Mouse (Mus musculus) splenic B cell, adult 2 months (primary cell): ENCODE measurements at regions not wholly inside any gene's neighbourhood (a gene's known extent, or its start where the extent isn't known, plus 50 kb on each side); places are given as distances from the start of the nearest gene placed in this dataset.

Experiments
- DNase-seq: peaks from one replicate; pipeline ENCODE4 v3.0.0-alpha.2; 2011; ENCODE audit warnings: low read depth, low spot score
- H3K27me3 ChIP-seq: 2 replicates; pipeline ENCODE4 v1.6.1; 2012; ENCODE audit warnings: mild to moderate bottlenecking, low read length, moderate library complexity, mixed read lengths; ENCODE audit not compliant: control insufficient read depth, poor library complexity, insufficient read depth, severe bottlenecking
- H3K36me3 ChIP-seq: 2 replicates; pipeline ENCODE4 v1.6.1; 2012; ENCODE audit warnings: mild to moderate bottlenecking, low read length, moderate library complexity, mixed read lengths; ENCODE audit not compliant: control insufficient read depth, poor library complexity, insufficient read depth, severe bottlenecking

GRCm38 (mm10) chr13:111925349-111925748, 116.6 kb upstream of the Map3k1 start:
- Histone ChIP-seq H3K27me3 (no peaks in the 10 kb centered on the region), H3K36me3 (no peaks in the 10 kb centered on the region)
- no peak for DNase-seq

GRCm38 (mm10) chr13:111926801-111927200, 118.0 kb upstream of the Map3k1 start:
- Histone ChIP-seq H3K36me3 (no peaks in the 10 kb centered on the region), H3K27me3 (no peaks in the 10 kb centered on the region)
- no peak for DNase-seq

- no peak for DNase-seq
- Histone ChIP-seq H3K27me3 (no peaks in the 10 kb centered on the region), H3K36me3 (no peaks in the 10 kb centered on the region)
Observed at GRCm38 (mm10) chr13:111927489-111927888, 118.7 kb upstream of the Map3k1 start.

DNA sequence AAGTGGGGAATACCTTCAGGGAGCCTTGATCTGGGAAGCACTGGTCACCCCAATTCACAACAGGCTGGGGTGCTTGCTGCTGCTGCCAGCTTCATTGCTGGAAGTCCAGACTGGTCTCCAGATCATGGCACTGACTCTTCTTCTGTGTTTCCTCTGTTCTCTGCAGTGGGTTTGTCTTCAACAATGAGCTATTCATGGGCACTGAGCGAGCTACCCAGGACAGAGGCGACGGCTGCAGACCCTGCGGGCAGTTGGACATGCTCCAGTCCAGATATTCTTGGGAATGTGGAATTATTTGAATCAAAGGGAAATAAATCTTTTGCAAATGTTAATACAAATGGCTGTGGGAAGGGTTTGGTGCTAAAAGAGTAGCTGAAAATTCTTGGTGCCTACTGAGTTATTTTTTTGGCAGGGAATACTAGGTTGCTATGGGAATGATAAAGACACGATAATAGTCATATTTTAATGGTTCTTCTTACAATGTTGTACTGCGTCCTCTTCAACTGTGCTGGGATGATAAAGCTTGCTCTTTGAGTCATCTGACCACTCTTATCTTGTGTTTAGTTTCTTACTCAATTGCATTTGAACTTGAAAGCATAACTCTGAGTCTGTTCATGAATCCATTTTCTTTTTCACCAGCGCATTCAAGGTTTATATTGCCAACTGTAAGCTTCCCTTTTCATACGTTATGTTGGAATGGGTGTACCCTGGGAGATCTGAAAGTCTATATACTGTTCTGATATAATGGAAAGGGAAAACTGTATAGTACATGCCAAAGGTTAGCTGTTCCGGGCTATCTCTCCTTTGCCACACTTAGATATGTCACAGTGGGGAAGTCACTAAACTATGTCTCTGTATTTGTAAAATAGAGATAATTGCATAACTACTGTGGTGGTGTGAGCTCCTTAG, 120.1 kb upstream of the Map3k1 start:
- DNase-seq = no peak
- Histone ChIP-seq H3K36me3 (no peaks in the 10 kb centered on the region), H3K27me3 (no peaks in the 10 kb centered on the region)

DNA sequence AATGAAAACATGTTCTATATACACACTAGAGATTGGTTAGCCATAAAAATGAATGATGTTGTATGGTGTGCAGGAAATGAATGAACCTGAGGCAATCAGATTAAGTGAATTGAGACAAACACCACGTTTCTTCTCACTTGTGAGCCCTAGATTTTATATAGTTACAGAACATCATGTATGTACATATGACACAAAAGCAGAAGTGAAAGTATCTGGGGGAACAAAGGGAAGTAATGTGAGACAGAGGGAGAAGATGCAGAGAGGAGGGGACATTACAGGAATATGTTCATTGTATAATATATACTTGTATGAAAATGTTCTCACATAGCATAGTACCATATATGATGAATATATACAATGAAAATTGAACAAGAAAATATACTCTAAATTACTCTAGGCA, 121.1 kb upstream of the Map3k1 start:
- peak; percentile 87 for DNase-seq
- no peaks in the 10 kb centered on the region for H3K27me3 ChIP-seq
- no peaks in the 10 kb centered on the region for H3K36me3 ChIP-seq

- DNase-seq = no peak
- no peaks in the 10 kb centered on the region for H3K27me3 ChIP-seq
- H3K36me3 ChIP-seq = no peaks in the 10 kb centered on the region
Observed at GRCm38 (mm10) chr13:111932464-111932863, 123.7 kb upstream of the Map3k1 start.

- no peaks in the 10 kb centered on the region for H3K36me3 ChIP-seq
- DNase-seq = peak; percentile 58
- no peaks in the 10 kb centered on the region for H3K27me3 ChIP-seq
Observed at GRCm38 (mm10) chr13:111933526-111934240, 124.9 kb upstream of the Map3k1 start.

GRCm38 (mm10) chr13:111935721-111936080, 126.9 kb upstream of the Map3k1 start:
- DNase-seq = no peak
- Histone ChIP-seq H3K36me3 (no peaks in the 10 kb centered on the region), H3K27me3 (no peaks in the 10 kb centered on the region)

DNA sequence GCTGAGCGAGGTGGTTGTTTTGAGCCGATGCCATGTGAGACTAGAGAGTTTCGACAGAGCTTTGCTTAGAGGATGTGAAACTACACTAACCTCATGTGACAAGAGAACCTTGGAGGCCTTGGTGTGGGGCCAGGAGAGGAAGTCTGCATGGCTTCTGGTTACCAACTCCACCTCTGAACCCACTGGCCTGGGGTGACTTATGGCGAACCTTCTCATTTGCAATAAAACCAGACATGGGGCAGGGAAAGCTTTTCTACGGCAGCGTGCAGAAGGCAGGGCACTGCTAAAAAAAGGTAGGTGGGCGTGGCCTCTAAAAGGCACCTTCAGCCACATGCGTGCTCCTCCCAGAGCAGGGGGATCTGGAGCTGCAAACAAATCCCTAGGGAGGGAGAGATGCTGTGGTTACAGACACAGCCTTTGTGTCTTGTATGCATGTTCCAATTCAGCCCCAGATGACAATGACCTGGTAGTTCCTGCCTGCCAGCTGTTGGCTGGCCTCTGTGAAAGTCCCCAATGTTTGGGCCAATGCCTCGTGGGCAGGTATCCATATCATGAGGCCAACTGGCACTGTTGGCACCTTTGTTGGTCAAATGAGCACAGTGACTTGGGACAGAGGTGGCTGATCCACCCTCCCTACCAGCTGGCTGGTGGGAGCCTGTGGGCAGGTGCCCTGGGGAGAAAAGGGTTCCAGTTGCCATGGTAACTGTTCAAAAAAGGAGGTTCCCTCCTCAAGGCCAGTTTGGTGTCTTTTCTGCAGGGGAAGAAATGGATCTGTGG, 127.5 kb upstream of the Map3k1 start:
- DNase-seq = peak; percentile 98
- no peaks in the 10 kb centered on the region for H3K36me3 ChIP-seq
- no peaks in the 10 kb centered on the region for H3K27me3 ChIP-seq

- no peaks in the 10 kb centered on the region for H3K36me3 ChIP-seq
- no peaks in the 10 kb centered on the region for H3K27me3 ChIP-seq
- no peak for DNase-seq
Observed at GRCm38 (mm10) chr13:111936983-111937382, 128.2 kb upstream of the Map3k1 start.

DNA sequence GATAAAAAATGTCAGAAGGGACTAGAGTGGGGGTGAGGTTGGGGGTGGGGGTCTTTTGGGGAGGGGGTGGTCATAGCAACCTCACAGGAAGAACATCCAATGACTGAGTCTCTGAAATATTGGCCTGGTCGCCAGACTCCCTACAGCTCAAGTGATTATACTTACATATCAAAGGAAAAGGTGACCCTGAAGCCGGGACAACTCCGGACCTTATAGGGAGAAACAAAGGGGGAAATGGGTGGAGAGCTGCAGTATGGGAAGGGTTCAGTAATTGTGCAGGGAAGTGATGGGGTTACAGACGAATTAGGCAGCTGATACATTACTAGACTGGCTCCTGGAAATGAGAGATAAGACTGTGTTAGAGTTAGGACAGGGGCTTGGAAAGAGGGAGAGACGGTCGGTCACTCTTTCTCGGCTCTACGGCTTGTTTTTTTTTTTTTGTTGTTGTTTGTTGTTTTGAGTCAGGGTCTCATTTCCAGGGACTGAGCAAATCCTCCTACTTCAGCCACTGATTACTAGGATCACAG, 130.2 kb upstream of the Map3k1 start:
- DNase-seq = no peak
- Histone ChIP-seq H3K36me3 (no peaks in the 10 kb centered on the region), H3K27me3 (no peaks in the 10 kb centered on the region)

DNA sequence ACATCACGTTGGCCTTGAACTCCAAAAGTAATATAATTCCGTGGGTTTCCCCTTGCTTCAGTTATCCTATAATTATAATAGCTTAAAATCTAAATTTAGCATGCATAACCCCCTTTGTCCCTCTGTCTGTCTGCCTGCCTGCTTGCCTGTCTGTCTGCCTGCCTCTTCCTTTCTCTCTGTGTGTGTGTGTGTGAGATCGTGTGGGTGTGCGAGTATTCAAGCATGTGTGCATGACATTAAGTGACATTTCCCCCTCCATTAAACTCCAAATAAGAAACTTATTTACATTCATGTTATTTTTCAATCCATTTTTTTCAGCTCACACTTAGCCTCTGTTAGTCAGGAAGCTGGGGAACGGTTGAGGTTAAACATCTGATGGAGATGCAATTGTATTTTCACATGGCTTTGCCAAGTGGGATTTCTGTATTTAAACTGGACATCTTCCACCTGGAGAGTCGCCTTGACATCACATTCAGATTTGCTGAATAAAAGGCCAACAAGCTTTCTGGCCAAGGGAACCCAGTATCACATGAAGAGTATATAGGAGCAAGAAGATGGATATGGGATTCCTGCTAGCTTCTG, 130.8 kb upstream of the Map3k1 start:
- DNase-seq = no peak
- Histone ChIP-seq H3K36me3 (no peaks in the 10 kb centered on the region), H3K27me3 (no peaks in the 10 kb centered on the region)

GRCm38 (mm10) chr13:111940275-111940674, 131.5 kb upstream of the Map3k1 start:
- Histone ChIP-seq H3K27me3 (no peaks in the 10 kb centered on the region), H3K36me3 (no peaks in the 10 kb centered on the region)
- DNase-seq = peak; percentile 51

GRCm38 (mm10) chr13:111940796-111941513, 132.2 kb upstream of the Map3k1 start:
- H3K36me3 ChIP-seq = no peaks in the 10 kb centered on the region
- DNase-seq = peak; percentile 70
- no peaks in the 10 kb centered on the region for H3K27me3 ChIP-seq
